Mouse (Mus musculus): ENCODE measurements around the gene Olfr172. TPM values are rescaled to one million over a fixed set of nuclear protein-coding genes. Genes with fewer than 3 reads are reported as not detected.

Gene Olfr172
- polyA plus RNA-seq, 1 experiment from 2014 or later = not detected

- peak within 1 kb of the TSS; percentile 69 for H3K27ac ChIP-seq (ENCODE audit: low read length)
- peak within 1 kb of the TSS; percentile 78 for H3K4me3 ChIP-seq (ENCODE audit: low read length)
- H3K9ac ChIP-seq (ENCODE audit: low read depth, low read length) = peak within 1 kb of the TSS; percentile 81
- ATAC-seq = peak; percentile 100
- H3K27me3 ChIP-seq (replicated peaks; ENCODE audit: control insufficient read depth, insufficient read depth, low read length) = no peaks in the 10 kb centered on the region
- H3K4me1 ChIP-seq (ENCODE audit: control insufficient read depth, insufficient read depth, low read length) = peaks cover 3% of the 10 kb centered on the region; the same call in 1 of the 2 replicates
- 1% methylated on average over 30 of the region's 35 CpGs for WGBS
- no peaks in the 10 kb centered on the region; the same call in 1 of the 2 replicates for H3K36me3 ChIP-seq (ENCODE audit: control insufficient read depth, insufficient read depth, low read length)
- H3K4me2 ChIP-seq (ENCODE audit: low read depth, low read length) = peak within 1 kb of the TSS; percentile 68
- H3K9me3 ChIP-seq (ENCODE audit: control insufficient read depth, low read length) = no peaks in the 10 kb centered on the region
Measured at GRCm38 (mm10) chr16:58727477-58728131, 35.4 kb downstream of the Olfr172 start, which contains the start of gene Cldnd1. Cldnd1 (plus strand) TSS chr16:58727910.

- H3K9me3 ChIP-seq (ENCODE audit: control insufficient read depth, low read length) = no peaks in the 10 kb centered on the region
- no peak overlapping the region for H3K4me3 ChIP-seq (ENCODE audit: low read length)
- WGBS = 74% methylated on average over 11 of the region's 11 CpGs
- no peaks in the 10 kb centered on the region; the same call in 1 of the 2 replicates for H3K36me3 ChIP-seq (ENCODE audit: control insufficient read depth, insufficient read depth, low read length)
- no peak overlapping the region for H3K27ac ChIP-seq (ENCODE audit: low read length)
- H3K4me2 ChIP-seq (ENCODE audit: low read depth, low read length) = no peak overlapping the region
- no peak for ATAC-seq
- no peaks in the 10 kb centered on the region for H3K27me3 ChIP-seq (replicated peaks; ENCODE audit: control insufficient read depth, insufficient read depth, low read length)
- H3K9ac ChIP-seq (ENCODE audit: low read depth, low read length) = no peak overlapping the region
- H3K4me1 ChIP-seq (ENCODE audit: control insufficient read depth, insufficient read depth, low read length) = peaks cover 3% of the 10 kb centered on the region; the same call in 1 of the 2 replicates
Measured at GRCm38 (mm10) chr16:58726680-58727476, 36.1 kb downstream of the Olfr172 start.

GRCm38 (mm10) chr16:58722292-58722691, 40.7 kb downstream of the Olfr172 start:
- H3K9ac ChIP-seq (ENCODE audit: low read depth, low read length) = no peak overlapping the region
- peak; percentile 62; the same call in 1 of the 2 replicates for ATAC-seq
- no peaks in the 10 kb centered on the region for H3K4me1 ChIP-seq (ENCODE audit: control insufficient read depth, insufficient read depth, low read length)
- no peak overlapping the region for H3K4me3 ChIP-seq (ENCODE audit: low read length)
- no peaks in the 10 kb centered on the region for H3K27me3 ChIP-seq (replicated peaks; ENCODE audit: control insufficient read depth, insufficient read depth, low read length)
- H3K9me3 ChIP-seq (ENCODE audit: control insufficient read depth, low read length) = no peaks in the 10 kb centered on the region
- no peak overlapping the region for H3K4me2 ChIP-seq (ENCODE audit: low read depth, low read length)
- no peaks in the 10 kb centered on the region for H3K36me3 ChIP-seq (ENCODE audit: control insufficient read depth, insufficient read depth, low read length)
- WGBS = 88% methylated on average over 2 of the region's 2 CpGs
- H3K27ac ChIP-seq (ENCODE audit: low read length) = no peak overlapping the region

GRCm38 (mm10) chr16:58718666-58719120, 44.3 kb downstream of the Olfr172 start, which contains the start of gene Gpr15:
Gpr15 (minus strand) TSS chr16:58719070.
- Histone ChIP-seq H3K9ac (ENCODE audit: low read depth, low read length) (no peak within 1 kb of the TSS), H3K4me1 (ENCODE audit: control insufficient read depth, insufficient read depth, low read length) (no peaks in the 10 kb centered on the region), H3K4me3 (ENCODE audit: low read length) (no peak within 1 kb of the TSS), H3K27ac (ENCODE audit: low read length) (no peak within 1 kb of the TSS), H3K9me3 (ENCODE audit: control insufficient read depth, low read length) (no peaks in the 10 kb centered on the region), H3K36me3 (ENCODE audit: control insufficient read depth, insufficient read depth, low read length) (no peaks in the 10 kb centered on the region), H3K4me2 (ENCODE audit: low read depth, low read length) (no peak within 1 kb of the TSS), H3K27me3 (replicated peaks; ENCODE audit: control insufficient read depth, insufficient read depth, low read length) (no peaks in the 10 kb centered on the region)
- ATAC-seq = no peak
- WGBS = 92% methylated on average over 7 of the region's 7 CpGs

GRCm38 (mm10) chr16:58715018-58715417, 48.0 kb downstream of the Olfr172 start:
- WGBS = 71% methylated on average over 4 of the region's 4 CpGs
- H3K27ac ChIP-seq (ENCODE audit: low read length) = no peak overlapping the region
- no peak overlapping the region for H3K4me3 ChIP-seq (ENCODE audit: low read length)
- no peaks in the 10 kb centered on the region for H3K9me3 ChIP-seq (ENCODE audit: control insufficient read depth, low read length)
- H3K4me1 ChIP-seq (ENCODE audit: control insufficient read depth, insufficient read depth, low read length) = no peaks in the 10 kb centered on the region
- no peaks in the 10 kb centered on the region for H3K36me3 ChIP-seq (ENCODE audit: control insufficient read depth, insufficient read depth, low read length)
- no peaks in the 10 kb centered on the region for H3K27me3 ChIP-seq (replicated peaks; ENCODE audit: control insufficient read depth, insufficient read depth, low read length)
- ATAC-seq = no peak
- H3K4me2 ChIP-seq (ENCODE audit: low read depth, low read length) = no peak overlapping the region
- H3K9ac ChIP-seq (ENCODE audit: low read depth, low read length) = no peak overlapping the region

GRCm38 (mm10) chr16:58713128-58713527, 49.8 kb downstream of the Olfr172 start:
- H3K4me2 ChIP-seq (ENCODE audit: low read depth, low read length) = no peak overlapping the region
- H3K9ac ChIP-seq (ENCODE audit: low read depth, low read length) = no peak overlapping the region
- H3K4me1 ChIP-seq (ENCODE audit: control insufficient read depth, insufficient read depth, low read length) = no peaks in the 10 kb centered on the region
- H3K27me3 ChIP-seq (replicated peaks; ENCODE audit: control insufficient read depth, insufficient read depth, low read length) = no peaks in the 10 kb centered on the region
- H3K36me3 ChIP-seq (ENCODE audit: control insufficient read depth, insufficient read depth, low read length) = no peaks in the 10 kb centered on the region
- 89% methylated on average over 1 of the region's 1 CpGs for WGBS
- H3K27ac ChIP-seq (ENCODE audit: low read length) = no peak overlapping the region
- no peak for ATAC-seq
- no peaks in the 10 kb centered on the region for H3K9me3 ChIP-seq (ENCODE audit: control insufficient read depth, low read length)
- H3K4me3 ChIP-seq (ENCODE audit: low read length) = no peak overlapping the region

GRCm38 (mm10) chr16:58712221-58712620, 50.8 kb downstream of the Olfr172 start:
- H3K4me3 ChIP-seq (ENCODE audit: low read length) = no peak overlapping the region
- no peaks in the 10 kb centered on the region for H3K27me3 ChIP-seq (replicated peaks; ENCODE audit: control insufficient read depth, insufficient read depth, low read length)
- ATAC-seq = no peak
- WGBS = 73% methylated on average over 8 of the region's 8 CpGs
- no peak overlapping the region for H3K27ac ChIP-seq (ENCODE audit: low read length)
- no peaks in the 10 kb centered on the region for H3K9me3 ChIP-seq (ENCODE audit: control insufficient read depth, low read length)
- no peak overlapping the region for H3K9ac ChIP-seq (ENCODE audit: low read depth, low read length)
- no peaks in the 10 kb centered on the region for H3K36me3 ChIP-seq (ENCODE audit: control insufficient read depth, insufficient read depth, low read length)
- H3K4me2 ChIP-seq (ENCODE audit: low read depth, low read length) = no peak overlapping the region
- no peaks in the 10 kb centered on the region for H3K4me1 ChIP-seq (ENCODE audit: control insufficient read depth, insufficient read depth, low read length)

Small RNA genes within 50 kb of the gene (microRNA-seq; reads per million reads assigned to microRNA genes)
- gene Gm27564 = not detected

Other genes starting within 250 kb of the Olfr172 start
- gene St3gal6, start 238.9 kb downstream of the Olfr172 start, polyA plus RNA-seq (2015; fragmentation: Nextera tagmentation; extraction: Ambion mirVana) = 22.5 and 23.5 TPM in 2 replicates
- gene Gm813, start 146.2 kb downstream of the Olfr172 start, polyA plus RNA-seq (2015; fragmentation: Nextera tagmentation; extraction: Ambion mirVana) = not detected in 2 replicates
- gene E330017A01Rik, start 124.4 kb downstream of the Olfr172 start, polyA plus RNA-seq (2015; fragmentation: Nextera tagmentation; extraction: Ambion mirVana) = not detected in 2 replicates
- 60.6 and 70.3 TPM in 2 replicates for gene Cpox, start 92.9 kb downstream of the Olfr172 start, polyA plus RNA-seq (2015; fragmentation: Nextera tagmentation; extraction: Ambion mirVana)
- gene Gpr15, start 44.1 kb downstream of the Olfr172 start, polyA plus RNA-seq (2015; fragmentation: Nextera tagmentation; extraction: Ambion mirVana) = 0.11 and 0.24 TPM in 2 replicates
- gene Cldnd1, start 35.3 kb downstream of the Olfr172 start, polyA plus RNA-seq (2015; fragmentation: Nextera tagmentation; extraction: Ambion mirVana) = 93.7 and 97.5 TPM in 2 replicates
- not detected in 2 replicates for gene Olfr173, start 37.1 kb upstream of the Olfr172 start, polyA plus RNA-seq (2015; fragmentation: Nextera tagmentation; extraction: Ambion mirVana)
- not detected in 2 replicates for gene Olfr175-ps1, start 63.6 kb upstream of the Olfr172 start, polyA plus RNA-seq (2015; fragmentation: Nextera tagmentation; extraction: Ambion mirVana)
- not detected in 2 replicates for gene Olfr177, start 111.6 kb upstream of the Olfr172 start, polyA plus RNA-seq (2015; fragmentation: Nextera tagmentation; extraction: Ambion mirVana)
- not detected in 2 replicates for gene Olfr178, start 128.9 kb upstream of the Olfr172 start, polyA plus RNA-seq (2015; fragmentation: Nextera tagmentation; extraction: Ambion mirVana)
- not detected in 2 replicates for gene Olfr181, start 165.6 kb upstream of the Olfr172 start, polyA plus RNA-seq (2015; fragmentation: Nextera tagmentation; extraction: Ambion mirVana)
- gene Olfr180, start 166.2 kb upstream of the Olfr172 start, polyA plus RNA-seq (2015; fragmentation: Nextera tagmentation; extraction: Ambion mirVana) = not detected in 2 replicates
- not detected in 2 replicates for gene Olfr183, start 232.2 kb upstream of the Olfr172 start, polyA plus RNA-seq (2015; fragmentation: Nextera tagmentation; extraction: Ambion mirVana)

All from intestine, embryonic 16.5 days (tissue).